Mouse (Mus musculus) small intestine, adult 2 months (tissue): ENCODE measurements at regions not wholly inside any gene's neighbourhood (a gene's known extent, or its start where the extent isn't known, plus 50 kb on each side); places are given as distances from the start of the nearest gene placed in this dataset.

ENCODE experiments used
- CTCF ChIP-seq: fragments of 200-500 bp; IDR thresholded peaks from 2 replicates; pipeline ENCODE4 v1.5.1; 2012; ENCODE audit warnings: low read depth, mild to moderate bottlenecking, control low read depth, inconsistent platforms, low read length, moderate library complexity, mixed read lengths; ENCODE audit not compliant: insufficient replicate concordance, insufficient read length; ENCODE audit errors: extremely low read depth
- POLR2A ChIP-seq: fragments of 200-500 bp; IDR thresholded peaks from 2 replicates; pipeline ENCODE4 v1.6.1; 2012; ENCODE audit warnings: low read depth, mild to moderate bottlenecking, control low read depth, inconsistent platforms, low read length, moderate library complexity

DNA sequence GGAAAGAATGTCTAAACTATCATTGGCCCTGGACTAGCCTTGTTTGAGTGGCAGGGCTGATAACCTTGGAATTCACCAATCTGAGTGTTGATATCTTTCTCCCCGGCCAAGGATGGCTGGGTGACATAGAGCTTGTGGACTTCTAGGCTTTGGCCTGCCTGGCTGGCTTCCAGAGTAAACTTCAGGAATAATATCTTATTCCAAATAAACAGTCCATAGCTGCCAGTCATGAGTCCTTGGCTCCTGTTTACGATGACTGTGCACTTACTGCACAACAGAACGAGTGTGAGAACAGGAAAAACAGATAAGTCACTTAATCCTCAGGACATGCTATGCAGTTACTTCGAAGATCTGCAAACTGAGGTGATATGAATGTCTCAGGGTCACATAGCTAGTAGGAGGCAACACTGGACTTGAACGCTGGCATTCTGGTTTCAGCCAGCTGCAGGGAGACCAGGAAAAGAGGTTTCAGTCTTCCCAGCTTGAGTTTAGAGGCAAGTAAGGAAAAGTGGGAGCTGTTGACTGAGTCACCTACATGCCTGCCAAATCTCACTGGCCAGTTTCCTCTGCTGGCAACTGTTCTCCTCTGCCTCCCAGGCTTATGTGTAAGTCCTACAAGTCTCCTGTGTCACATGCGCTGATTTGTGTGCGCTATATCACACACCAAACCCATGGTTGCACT lies 74.6 kb downstream of the Il12a start:
- TF ChIP-seq CTCF = no peak
- no peak for TF ChIP-seq POLR2A
